Mouse (Mus musculus) kidney, embryonic 16.5 days (tissue): ENCODE results near the gene Klb. TPM values are rescaled to one million over a fixed set of nuclear protein-coding genes. Genes with fewer than 3 reads are reported as not detected.

Source experiments
- ATAC-seq: fragments of 200-750 bp; cut with Nextera tagmentation; 2 replicates; pipeline ENCODE4 v1.8.0; 2017; ENCODE audit warnings: moderate TSS enrichment; ENCODE audit not compliant: low FRiP score, low TSS enrichment
- H3K27ac ChIP-seq: fragments of 300-500 bp; sonication (generic); 2 replicates; pipeline ENCODE4 v1.5.1; 2014; ENCODE audit warnings: low read length
- H3K27me3 ChIP-seq: fragments of 300-500 bp; sonication (generic); 2 replicates; pipeline ENCODE4 v1.6.1; 2014; ENCODE audit warnings: low read length, control low read depth, mixed read lengths; ENCODE audit not compliant: insufficient read depth
- H3K36me3 ChIP-seq: fragments of 300-500 bp; sonication (generic); 2 replicates; pipeline ENCODE4 v1.6.1; 2014; ENCODE audit warnings: low read length, control low read depth, mixed read lengths; ENCODE audit not compliant: insufficient read depth
- H3K4me1 ChIP-seq: fragments of 300-500 bp; sonication (generic); 2 replicates; pipeline ENCODE4 v1.6.1; 2014; ENCODE audit warnings: low read length, control low read depth, mixed read lengths; ENCODE audit not compliant: insufficient read depth
- H3K4me2 ChIP-seq: fragments of 300-500 bp; sonication (generic); replicated peaks from 2 replicates; pipeline ENCODE4 v1.6.1; 2014; ENCODE audit warnings: low read depth, low read length
- H3K4me3 ChIP-seq: fragments of 300-500 bp; sonication (generic); 2 replicates; pipeline ENCODE4 v1.5.1; 2014; ENCODE audit warnings: mild to moderate bottlenecking, low read length
- H3K9ac ChIP-seq: fragments of 300-500 bp; sonication (generic); replicated peaks from 2 replicates; pipeline ENCODE4 v1.6.1; 2014; ENCODE audit warnings: low read length
- H3K9me3 ChIP-seq: fragments of 300-500 bp; sonication (generic); 2 replicates; pipeline ENCODE4 v1.6.1; 2016; ENCODE audit warnings: low read length, control low read depth
- WGBS: fragments of 180-500 bp; shearing (Covaris S2); extraction: QIAGEN DNeasy Blood & Tissue Kit; methylation state at CpG from one replicate; pipeline ENCODE4 v1.1.7; 2014; 5-methylcytosine and 5-hydroxymethylcytosine counted together
- polyA plus RNA-seq: library from polyadenylated mRNA; unstranded; fragments of >200 nt; fragmentation: Nextera tagmentation; extraction: Ambion mirVana; gene quantifications from 2 replicates; pipeline ENCODE4 v1.2.1, GENCODE M21; 2015

The Klb gene
- polyA plus RNA-seq, 1 experiment from 2014 or later: 0.20 TPM

- Histone ChIP-seq H3K4me3 (no peak overlapping the region), H3K9me3 (no peaks in the 10 kb centered on the region), H3K4me1 (no peaks in the 10 kb centered on the region), H3K36me3 (no peaks in the 10 kb centered on the region), H3K9ac (no peak overlapping the region), H3K27me3 (no peaks in the 10 kb centered on the region), H3K27ac (peak overlapping the region; percentile 9), H3K4me2 (peak overlapping the region; percentile 14; the same call in 1 of the 2 replicates)
- no peak for ATAC-seq
- 68% methylated on average over 5 of the region's 5 CpGs for WGBS
Measured at GRCm38 (mm10) chr5:65326212-65326611, 21.9 kb upstream of the Klb start.

- 73% methylated on average over 3 of the region's 3 CpGs for WGBS
Measured at GRCm38 (mm10) chr5:65329971-65330370, 18.1 kb upstream of the Klb start.

GRCm38 (mm10) chr5:65334788-65335187 lies 13.3 kb upstream of the Klb start:
- WGBS: 5% methylated on average over 8 of the region's 8 CpGs
- H3K4me3 ChIP-seq: peak overlapping the region; percentile 98
- H3K9ac ChIP-seq: peak overlapping the region; percentile 94
- H3K9me3 ChIP-seq: no peaks in the 10 kb centered on the region
- peak overlapping the region; percentile 85 for H3K27ac ChIP-seq
- no peaks in the 10 kb centered on the region for H3K36me3 ChIP-seq
- H3K4me1 ChIP-seq: peaks cover 8% of the 10 kb centered on the region
- peak overlapping the region; percentile 79 for H3K4me2 ChIP-seq
- no peak for ATAC-seq
- no peaks in the 10 kb centered on the region for H3K27me3 ChIP-seq

More at GRCm38 (mm10) chr5:65329971-65330370, 18.1 kb upstream of the Klb start:
- peaks cover 5% of the 10 kb centered on the region; the same call in 1 of the 2 replicates for H3K4me1 ChIP-seq
- H3K27ac ChIP-seq: no peak overlapping the region
- no peak overlapping the region for H3K4me2 ChIP-seq
- H3K9ac ChIP-seq: no peak overlapping the region
- H3K27me3 ChIP-seq: no peaks in the 10 kb centered on the region
- H3K4me3 ChIP-seq: no peak overlapping the region
- H3K9me3 ChIP-seq: no peaks in the 10 kb centered on the region
- H3K36me3 ChIP-seq: no peaks in the 10 kb centered on the region
- ATAC-seq: no peak

GRCm38 (mm10) chr5:65335298-65336074 lies 12.6 kb upstream of the Klb start, which contains the start of gene Rfc1:
Gene Rfc1, minus strand, starts transcription at chr5:65335670.
- ATAC-seq: peak; percentile 98
- Histone ChIP-seq H3K9ac (peak within 1 kb of the TSS; percentile 94), H3K9me3 (no peaks in the 10 kb centered on the region), H3K27ac (peak within 1 kb of the TSS; percentile 85), H3K36me3 (no peaks in the 10 kb centered on the region), H3K4me1 (peaks cover 8% of the 10 kb centered on the region), H3K4me3 (peak within 1 kb of the TSS; percentile 98), H3K27me3 (no peaks in the 10 kb centered on the region), H3K4me2 (peak within 1 kb of the TSS; percentile 79)
- under 1% methylated on average over 65 of the region's 65 CpGs for WGBS

GRCm38 (mm10) chr5:65336075-65336355 lies 12.1 kb upstream of the Klb start:
- Histone ChIP-seq H3K4me2 (peak overlapping the region; percentile 79), H3K36me3 (no peaks in the 10 kb centered on the region), H3K9me3 (no peaks in the 10 kb centered on the region), H3K27me3 (no peaks in the 10 kb centered on the region), H3K4me3 (peak overlapping the region; percentile 98), H3K9ac (no peak overlapping the region; the same call in 1 of the 2 replicates), H3K4me1 (peaks cover 8% of the 10 kb centered on the region), H3K27ac (no peak overlapping the region)
- WGBS: 29% methylated on average over 4 of the region's 4 CpGs
- 0 out of 2 replicates have a peak, but pooled peaks have one; percentile 2 for ATAC-seq

GRCm38 (mm10) chr5:65338394-65338793 lies 9.7 kb upstream of the Klb start:
- WGBS: 83% methylated on average over 6 of the region's 6 CpGs
- Histone ChIP-seq H3K27me3 (no peaks in the 10 kb centered on the region), H3K4me3 (no peak overlapping the region), H3K9me3 (no peaks in the 10 kb centered on the region), H3K4me1 (peaks cover 8% of the 10 kb centered on the region), H3K4me2 (no peak overlapping the region), H3K27ac (no peak overlapping the region), H3K36me3 (no peaks in the 10 kb centered on the region), H3K9ac (no peak overlapping the region)
- no peak for ATAC-seq

GRCm38 (mm10) chr5:65340167-65340566 lies 7.9 kb upstream of the Klb start:
- H3K27ac ChIP-seq: no peak overlapping the region
- H3K9ac ChIP-seq: no peak overlapping the region
- no peak overlapping the region for H3K4me3 ChIP-seq
- H3K27me3 ChIP-seq: no peaks in the 10 kb centered on the region
- no peaks in the 10 kb centered on the region for H3K36me3 ChIP-seq
- no peaks in the 10 kb centered on the region for H3K9me3 ChIP-seq
- ATAC-seq: no peak
- WGBS: 62% methylated on average over 4 of the region's 4 CpGs
- H3K4me2 ChIP-seq: no peak overlapping the region
- H3K4me1 ChIP-seq: peaks cover 4% of the 10 kb centered on the region

- Histone ChIP-seq H3K4me2 (no peak overlapping the region), H3K36me3 (no peaks in the 10 kb centered on the region), H3K4me1 (0 out of 2 replicates have a peak, but pooled peaks cover 5% of the 10 kb centered on the region), H3K9me3 (peaks cover 5% of the 10 kb centered on the region; the same call in 1 of the 2 replicates), H3K9ac (no peak overlapping the region), H3K4me3 (no peak overlapping the region), H3K27ac (no peak overlapping the region), H3K27me3 (no peaks in the 10 kb centered on the region)
- 56% methylated on average over 10 of the region's 10 CpGs for WGBS
- no peak for ATAC-seq
Measured at GRCm38 (mm10) chr5:65350508-65350907, 2.4 kb downstream of the Klb start.

GRCm38 (mm10) chr5:65354097-65354496 lies 6.0 kb downstream of the Klb start:
- 81% methylated on average over 3 of the region's 3 CpGs for WGBS
- no peaks in the 10 kb centered on the region for H3K36me3 ChIP-seq
- no peak overlapping the region for H3K27ac ChIP-seq
- H3K9ac ChIP-seq: no peak overlapping the region
- no peaks in the 10 kb centered on the region for H3K4me1 ChIP-seq
- no peaks in the 10 kb centered on the region for H3K27me3 ChIP-seq
- no peak for ATAC-seq
- H3K4me2 ChIP-seq: no peak overlapping the region
- peaks cover 5% of the 10 kb centered on the region; the same call in 1 of the 2 replicates for H3K9me3 ChIP-seq
- no peak overlapping the region for H3K4me3 ChIP-seq

- Histone ChIP-seq H3K4me3 (no peak overlapping the region), H3K9me3 (peaks cover 5% of the 10 kb centered on the region; the same call in 1 of the 2 replicates), H3K9ac (no peak overlapping the region), H3K27me3 (no peaks in the 10 kb centered on the region), H3K27ac (no peak overlapping the region), H3K4me1 (no peaks in the 10 kb centered on the region), H3K36me3 (no peaks in the 10 kb centered on the region), H3K4me2 (no peak overlapping the region)
- ATAC-seq: no peak
- WGBS: 74% methylated on average over 5 of the region's 5 CpGs
Measured at GRCm38 (mm10) chr5:65354985-65355384, 6.9 kb downstream of the Klb start.
